Mouse (Mus musculus) CH12.LX (cell line): ENCODE results near the gene Rnf7.

ENCODE experiments used
- CTCF ChIP-seq, 2 experiments: IDR thresholded peaks in 1 of 2; conservative IDR thresholded peaks in 1 of 2; 2 replicates each; pipeline ENCODE4 v1.5.1; 2011 to 2012; ENCODE audit warnings: low read depth in 2 of 2, low read length in 2 of 2, improper control_type of control experiment in 1 of 2, inconsistent platforms in 1 of 2, mild to moderate bottlenecking in 1 of 2, moderate library complexity in 1 of 2
- EP300 ChIP-seq: IDR thresholded peaks from 2 replicates; pipeline ENCODE4 v1.6.1; 2011; ENCODE audit warnings: low read length, improper control_type of control experiment
- MAFK ChIP-seq: IDR thresholded peaks from 2 replicates; pipeline ENCODE4 v1.6.1; 2011; ENCODE audit warnings: low read length, improper control_type of control experiment; ENCODE audit not compliant: insufficient replicate concordance
- MAZ ChIP-seq: IDR thresholded peaks from 2 replicates; pipeline ENCODE4 v1.6.1; 2012; ENCODE audit warnings: low read depth, mild to moderate bottlenecking, inconsistent platforms, low read length, improper control_type of control experiment, moderate library complexity
- MEF2A ChIP-seq: IDR thresholded peaks from 2 replicates; pipeline ENCODE4 v1.6.1; 2014; ENCODE audit warnings: low read depth, mild to moderate bottlenecking, inconsistent platforms, low read length, improper control_type of control experiment, borderline replicate concordance
- TBP ChIP-seq: conservative IDR thresholded peaks from 2 replicates; pipeline ENCODE4 v1.6.1; 2011; ENCODE audit warnings: low read depth, low read length, improper control_type of control experiment
- ZNF384 ChIP-seq: IDR thresholded peaks from 2 replicates; pipeline ENCODE4 v1.6.1; 2012; ENCODE audit warnings: low read depth, low read length, improper control_type of control experiment, inconsistent platforms

DNA sequence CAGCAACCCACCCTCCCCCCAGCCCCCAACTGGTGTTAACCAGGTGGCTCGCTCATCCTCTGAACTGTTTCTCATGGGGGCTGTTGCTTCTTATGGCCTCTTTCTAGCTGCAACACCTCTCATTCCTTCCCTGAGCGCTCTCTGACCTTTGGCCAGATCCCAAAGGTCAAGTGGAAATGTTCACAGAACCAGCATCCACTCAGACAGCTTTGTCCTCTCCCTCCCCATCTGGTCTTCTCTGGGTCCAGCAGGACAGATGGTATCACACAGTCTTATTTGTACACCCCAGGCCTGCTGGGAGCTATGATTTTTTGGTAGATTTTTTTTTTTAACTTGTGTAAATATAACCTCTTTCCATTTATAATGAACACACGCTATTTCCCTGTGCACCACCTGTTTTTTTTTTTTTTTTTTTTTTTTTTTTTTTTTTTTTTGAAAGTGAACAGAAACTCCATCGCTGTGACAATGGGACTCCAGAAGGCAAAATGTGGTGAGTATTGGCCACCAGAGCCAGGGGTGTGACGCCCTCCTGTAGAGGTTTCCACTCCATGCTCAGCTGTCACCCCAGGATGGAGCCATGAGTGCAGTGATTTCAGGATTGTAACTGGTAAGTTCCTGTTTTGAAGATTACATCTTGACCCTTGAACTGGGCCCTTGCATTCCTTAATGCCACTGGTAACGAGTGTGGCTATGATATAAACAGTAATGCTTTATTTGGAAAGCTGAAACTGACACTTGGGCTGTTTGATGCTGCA lies 24.6 kb upstream of the Rnf7 start:
- TF ChIP-seq MEF2A (no peak), MAZ (no peak), MAFK (no peak), TBP (no peak), EP300 (no peak), ZNF384 (peak; percentile 64), CTCF (conservative IDR thresholded peaks at IDR 0.05 in 1 of 2, IDR thresholded peaks at IDR 0.05 in 1 of 2; ENCODE audit: low read depth in 2 of 2, low read length in 2 of 2) (no peak)
